ENCODE assay signal across 17 mouse cellular contexts in the genomic region with DNA sequence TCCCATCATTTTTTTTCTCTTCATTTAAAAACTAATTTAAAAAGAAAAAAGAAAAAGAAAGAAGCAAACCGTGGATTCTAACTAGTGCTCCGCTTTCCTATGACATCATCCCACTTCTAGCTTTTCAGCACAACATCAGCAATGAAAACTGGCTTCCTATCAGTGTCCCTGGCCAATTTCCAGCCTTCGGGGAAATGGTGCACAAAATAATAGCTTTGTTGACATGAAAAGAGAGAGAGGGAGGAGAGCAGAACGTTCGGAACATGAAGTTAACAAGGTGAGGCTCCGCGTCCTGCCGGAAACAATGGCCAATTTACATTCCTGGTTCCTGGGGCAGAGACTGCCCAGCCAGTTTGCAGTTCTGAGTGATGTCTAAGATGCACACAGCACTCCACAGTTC.
DNase-seq lines count a peak whose midpoint lies in the region; ATAC-seq lines count a peak whose summit lies in the region.
"Had no signal": no experiment of that assay in that cellular context is flagged by ENCODE, and none has a peak within 500 bp of the region (broad histone marks: within the 10 kb centered on the region; RNA-seq: fewer than 3 reads in every experiment).

No protein-coding gene starts in this region.

- 0 out of 2 replicates have a peak, but pooled peaks cover 6% of the 10 kb centered on the region for H3K9me3 ChIP-seq in heart, embryonic 13.5 days
- H3K9me3 ChIP-seq: embryonic facial prominence, embryonic 12.5 days; forebrain, embryonic 15.5 days; hindbrain, embryonic 13.5 days; liver, embryonic 15.5 days had no signal

- peak overlapping the region; percentile 52 for H3K4me2 ChIP-seq in heart, embryonic 13.5 days
- H3K4me2 ChIP-seq: embryonic facial prominence, embryonic 12.5 days; forebrain, embryonic 15.5 days; hindbrain, embryonic 13.5 days; limb, embryonic 12.5 days; liver, embryonic 15.5 days had no signal

- 38% methylated on average over 8 of the region's 8 CpGs for WGBS in heart, embryonic 13.5 days

- H3K9ac ChIP-seq in heart, embryonic 13.5 days = peak overlapping the region; percentile 33; the same call in 1 of the 2 replicates
- H3K9ac ChIP-seq: embryonic facial prominence, embryonic 12.5 days; forebrain, embryonic 15.5 days; hindbrain, embryonic 13.5 days; limb, embryonic 12.5 days; liver, embryonic 15.5 days had no signal

- H3K27ac ChIP-seq in heart, embryonic 13.5 days (replicated peaks) = no peak overlapping the region
- H3K27ac ChIP-seq: embryonic facial prominence, embryonic 12.5 days; forebrain, embryonic 15.5 days; hindbrain, embryonic 13.5 days; limb, embryonic 12.5 days; liver, embryonic 15.5 days had no signal

- intact Hi-C loops in heart, postnatal 25 days (cut with DNase I) = loop anchor here (5.0 kb wide), 1 partner anchor 250 kb away; no protein-coding TSS in a partner anchor

- DNase-seq in adrenal gland, postnatal 10 days = peak; percentile 10
- DNase-seq in adrenal gland, postnatal 25 days = no peak
- DNase-seq in heart, postnatal 25 days (ENCODE audit: low spot score) = no peak
- DNase-seq in ovary, adult 18-20 months (ENCODE audit: low spot score) = peak; percentile 16
- no peak for DNase-seq in ovary, postnatal 10 days (ENCODE audit: low spot score)
- DNase-seq in lung, postnatal 36 days = peak; percentile 7
- DNase-seq in urinary bladder, postnatal 10 days (ENCODE audit: low spot score) = no peak
- DNase-seq: cerebellum, postnatal 14 days; thymus, postnatal 14 days had no signal

- H3K4me3 ChIP-seq in heart, embryonic 13.5 days = 0 out of 2 replicates have a peak overlapping the region, but pooled peaks have one; percentile 3
- H3K4me3 ChIP-seq: embryonic facial prominence, embryonic 12.5 days; forebrain, embryonic 15.5 days; hindbrain, embryonic 13.5 days; limb, embryonic 12.5 days; liver, embryonic 15.5 days had no signal

- no peaks in the 10 kb centered on the region for H3K36me3 ChIP-seq in heart, embryonic 13.5 days
- H3K36me3 ChIP-seq: embryonic facial prominence, embryonic 12.5 days; forebrain, embryonic 15.5 days; hindbrain, embryonic 13.5 days; limb, embryonic 12.5 days; liver, embryonic 15.5 days had no signal

- H3K27me3 ChIP-seq in heart, embryonic 13.5 days (replicated peaks) = no peaks in the 10 kb centered on the region
- H3K27me3 ChIP-seq: embryonic facial prominence, embryonic 12.5 days; forebrain, embryonic 15.5 days; hindbrain, embryonic 13.5 days; liver, embryonic 15.5 days had no signal

- no peak for ATAC-seq in heart, embryonic 13.5 days (ENCODE audit: extremely low read depth, insufficient number of reproducible peaks, low FRiP score, low TSS enrichment)
- ATAC-seq: intestine, postnatal 0 days; Patski had no signal

- H3K4me1 ChIP-seq in heart, embryonic 13.5 days = peaks cover 10% of the 10 kb centered on the region
- H3K4me1 ChIP-seq: embryonic facial prominence, embryonic 12.5 days; hindbrain, embryonic 13.5 days; limb, embryonic 12.5 days; liver, embryonic 15.5 days had no signal

Comparison
In these comparisons a context has a peak if more than half of its experiments do, and no peak if none do; other contexts are left out.
1. DNase-seq: peak in adrenal gland, postnatal 10 days (single experiment), ovary, adult 18-20 months (single experiment) and lung, postnatal 36 days (single experiment); none in adrenal gland, postnatal 25 days (single experiment), heart, postnatal 25 days (single experiment), ovary, postnatal 10 days (single experiment) and urinary bladder, postnatal 10 days (single experiment).